Mouse (Mus musculus) lung, postnatal 4 days (tissue): ENCODE data around the gene Cacna1s.

Experiments used
- DNase-seq, 2 experiments: peaks; one replicate each; pipeline ENCODE4 v3.0.0; 2021

Cacna1s gene

DNA sequence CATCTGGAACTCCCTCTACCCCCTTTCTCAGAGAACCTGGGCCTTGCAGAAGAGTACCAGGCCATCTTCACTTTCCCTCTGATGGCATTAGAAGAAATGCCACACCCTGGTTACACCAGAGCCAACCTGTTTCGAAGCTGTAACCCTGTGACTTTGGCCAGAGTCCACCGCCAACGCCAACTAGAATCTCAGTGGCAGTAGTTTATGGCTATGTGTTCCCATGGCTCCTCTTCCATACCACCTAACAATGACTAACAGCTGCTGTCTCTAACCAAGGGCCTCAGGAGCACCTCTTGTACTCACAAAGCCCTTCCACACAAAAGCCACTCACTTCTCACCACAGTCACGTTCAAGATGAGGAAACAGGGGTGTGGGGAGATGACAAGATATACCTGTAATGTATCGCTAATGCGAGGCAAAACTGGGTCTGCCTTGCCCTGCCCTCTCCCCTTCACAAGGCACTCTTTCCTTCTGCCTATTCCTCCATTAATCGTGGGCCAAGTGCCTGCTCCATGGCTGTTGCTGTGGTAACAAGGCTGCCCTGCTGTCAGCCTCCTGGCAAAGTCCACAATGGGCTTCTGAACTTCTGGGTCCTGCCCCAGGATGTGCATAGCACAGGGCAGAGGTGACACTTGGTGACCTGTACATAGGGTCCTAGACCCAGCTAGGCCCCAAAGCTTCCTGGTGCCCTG is 67.2 kb downstream of the Cacna1s start:
- no peak for DNase-seq

DNA sequence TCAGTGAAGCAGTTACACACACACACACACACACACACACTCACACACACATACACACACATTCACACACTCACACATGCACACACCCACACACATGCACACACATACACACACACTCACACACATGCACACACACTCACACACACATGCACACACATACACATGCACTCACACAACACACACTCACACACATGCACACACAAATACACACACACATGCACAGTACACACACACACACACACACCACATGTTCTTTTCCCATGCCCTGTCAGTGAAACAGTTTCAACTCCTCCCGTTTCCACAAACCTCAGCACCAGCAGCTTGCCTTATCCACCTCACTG is 67.7 kb downstream of the Cacna1s start:
- no peak for DNase-seq

DNA sequence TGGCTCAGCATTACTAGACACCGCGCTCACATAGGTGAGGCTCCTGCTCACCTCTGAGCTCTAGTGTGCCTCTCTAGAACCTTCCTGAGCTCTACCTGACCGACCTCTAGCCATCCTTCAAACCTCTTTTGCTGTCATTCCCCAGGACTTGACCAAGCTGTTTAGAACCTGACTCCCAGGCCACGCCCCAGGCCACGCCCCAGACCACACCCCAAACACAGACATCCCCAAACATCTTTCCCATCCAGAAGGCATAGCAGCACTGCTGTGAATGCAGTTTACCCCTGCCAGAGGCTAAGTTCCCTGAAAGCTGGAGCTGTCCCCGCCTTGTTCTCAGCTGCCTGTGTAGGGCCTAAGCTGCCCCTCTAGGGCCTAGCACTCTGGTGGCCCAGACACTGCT is 68.2 kb downstream of the Cacna1s start:
- DNase-seq, result no peak

DNA sequence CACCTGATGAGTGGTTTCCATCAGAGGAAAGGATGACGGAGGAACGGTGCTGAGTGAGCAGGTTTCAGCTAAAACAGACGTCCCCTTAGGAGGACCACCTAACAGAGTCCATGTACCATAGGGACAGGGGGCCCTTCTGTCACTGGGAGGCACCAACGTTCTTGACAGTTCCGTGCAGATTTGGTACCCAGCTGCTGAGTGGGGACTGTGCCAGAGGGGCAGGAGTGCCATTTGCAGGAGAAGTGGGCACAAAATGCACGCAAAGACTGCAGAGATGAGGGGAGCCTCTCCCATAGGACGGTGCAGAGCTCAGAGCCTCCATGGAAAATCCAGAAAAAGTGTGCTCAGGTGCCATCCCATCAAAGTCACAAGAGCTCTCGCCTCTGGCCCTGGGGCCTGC is 69.5 kb downstream of the Cacna1s start:
- no peak for DNase-seq

DNA sequence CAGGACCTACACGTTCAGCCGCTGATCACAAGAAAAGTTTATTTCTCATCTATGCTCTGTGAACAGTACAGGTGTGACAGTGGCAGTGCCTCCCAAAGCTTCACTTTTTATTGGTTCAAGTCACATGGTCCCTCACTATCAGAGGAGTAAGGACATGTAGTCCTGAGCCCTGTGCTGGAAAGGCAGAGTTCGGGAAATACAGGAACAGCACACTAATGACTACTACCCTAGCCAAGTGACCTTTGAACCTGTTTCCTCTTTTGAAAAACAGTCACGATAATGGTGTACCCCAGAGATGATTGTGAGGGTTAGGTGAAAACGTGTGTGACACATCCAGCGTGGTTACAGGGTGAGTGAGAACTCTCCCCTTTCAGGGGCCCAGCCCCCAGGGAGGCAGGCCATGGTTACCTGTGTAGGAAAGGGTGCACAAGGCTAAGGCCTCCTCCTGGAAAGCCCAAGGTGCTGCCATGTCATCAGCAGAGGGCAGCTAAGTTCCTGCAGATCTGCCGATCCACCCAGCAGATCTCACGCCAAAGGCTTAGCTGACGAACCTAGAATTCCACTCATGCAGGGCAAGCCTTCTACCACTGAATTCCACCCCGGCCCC is 73.7 kb downstream of the Cacna1s start:
- DNase-seq, result no peak

DNA sequence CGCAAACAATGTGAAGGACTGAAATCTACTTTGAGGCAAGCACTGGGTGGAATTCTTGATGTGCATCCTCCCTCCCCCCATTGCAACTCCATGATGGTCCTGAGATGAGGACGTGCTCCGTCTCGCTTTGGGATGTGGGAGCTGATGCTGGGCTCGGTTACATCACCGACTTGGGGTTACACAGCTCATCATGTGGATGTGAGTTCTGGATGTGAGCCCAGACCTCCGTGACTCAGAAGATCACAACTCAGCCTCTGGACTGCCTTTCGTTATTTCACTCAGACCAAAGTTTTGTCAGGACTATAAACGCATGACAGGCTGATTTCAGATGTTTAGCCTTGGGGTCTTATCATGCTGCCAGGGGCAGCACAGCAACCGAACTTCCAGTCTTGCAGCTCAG is 74.3 kb downstream of the Cacna1s start:
- DNase-seq, result peak; percentile 58 to 77

DNA sequence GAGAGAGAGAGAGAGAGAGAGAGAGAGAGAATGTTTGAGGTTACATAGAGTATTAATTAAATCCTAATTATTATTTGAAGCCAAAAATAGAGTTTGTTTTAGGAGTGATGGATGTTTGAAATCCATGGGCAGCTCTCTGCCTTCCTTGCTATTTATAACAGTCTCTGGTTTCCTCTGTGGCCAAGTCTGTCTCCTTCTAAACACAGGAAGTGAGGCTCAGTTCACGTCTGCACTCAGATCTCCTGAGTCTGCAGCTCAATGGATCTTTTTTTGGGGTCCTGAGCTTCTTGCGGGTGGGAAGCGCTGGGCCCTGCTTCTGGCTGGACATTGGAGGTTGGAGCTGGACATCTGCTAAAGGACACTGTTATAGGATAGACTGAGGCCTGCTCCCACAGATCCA is 75.3 kb downstream of the Cacna1s start:
- DNase-seq, result no peak

DNA sequence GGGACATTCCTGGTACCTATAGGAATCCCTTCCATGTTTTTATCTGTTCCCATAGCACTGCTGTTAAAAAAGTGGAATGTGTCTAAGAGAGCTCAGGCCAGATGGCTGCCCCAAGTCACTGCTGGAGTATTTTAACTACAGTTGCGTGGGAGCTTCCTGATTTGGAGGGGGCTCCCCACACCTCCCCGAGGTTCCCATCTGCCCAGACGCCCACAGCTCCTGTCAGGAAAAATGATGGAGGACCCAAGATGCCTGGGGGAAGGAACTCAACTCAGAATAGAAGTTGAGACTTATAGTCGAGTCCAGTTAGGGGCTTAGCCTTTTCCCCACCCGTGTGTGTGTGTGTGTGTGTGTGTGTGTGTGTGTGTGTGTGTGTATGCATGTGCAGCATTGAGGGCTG is 75.9 kb downstream of the Cacna1s start:
- DNase-seq, result no peak

DNA sequence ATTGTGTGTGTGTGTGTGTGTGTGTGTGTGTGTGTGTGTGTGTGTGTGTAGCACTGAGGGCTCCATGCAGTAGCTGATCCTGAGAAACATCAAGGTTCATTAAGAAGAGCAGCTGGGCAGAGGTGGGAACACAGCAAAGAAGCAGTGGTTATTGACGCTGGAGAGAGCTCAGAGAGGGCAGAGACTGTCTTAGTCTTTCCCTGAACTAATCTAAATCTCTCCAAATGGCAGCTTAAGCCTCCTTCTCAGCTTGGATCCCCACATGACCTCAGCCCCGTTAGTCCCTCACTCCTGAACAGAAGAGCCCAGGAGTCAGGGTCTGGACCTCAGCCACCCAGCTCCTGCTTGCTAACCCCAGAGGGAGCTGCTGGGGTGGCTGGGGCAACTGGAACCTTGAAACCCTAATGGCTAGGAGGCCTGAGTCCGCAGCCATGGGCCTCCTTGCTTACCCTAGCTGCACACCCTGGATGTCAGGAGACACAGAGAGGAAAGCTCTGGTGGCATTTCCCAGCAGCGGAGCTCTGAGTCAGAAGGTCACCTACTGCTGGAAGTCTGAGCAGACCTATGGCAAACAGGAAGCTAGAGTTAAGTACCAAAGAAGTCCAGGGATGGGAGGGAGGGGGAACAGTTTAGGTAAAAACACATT is 76.5 kb downstream of the Cacna1s start:
- no peak for DNase-seq

DNA sequence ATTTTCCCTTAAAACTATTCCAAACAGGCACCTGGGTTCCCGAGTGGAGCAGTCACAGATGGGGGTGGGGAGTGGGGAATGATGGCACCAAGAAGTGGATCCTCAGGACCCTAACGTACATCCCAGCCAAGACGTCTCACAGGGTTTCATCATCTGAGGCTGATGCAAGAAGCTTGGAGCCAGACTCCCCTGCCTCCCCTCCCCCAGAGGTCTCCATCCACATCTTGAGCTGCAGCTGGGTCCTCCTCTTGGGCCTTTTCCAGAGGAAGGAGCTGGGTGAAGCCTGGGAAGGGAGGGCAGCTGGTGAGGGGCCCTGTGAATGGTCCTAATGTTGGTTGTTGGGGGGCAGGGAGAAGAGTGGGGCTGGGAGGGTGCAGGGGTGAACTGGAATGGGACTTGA is 77.6 kb downstream of the Cacna1s start:
- peak in 1 of 2 experiments; percentile 53 for DNase-seq

DNA sequence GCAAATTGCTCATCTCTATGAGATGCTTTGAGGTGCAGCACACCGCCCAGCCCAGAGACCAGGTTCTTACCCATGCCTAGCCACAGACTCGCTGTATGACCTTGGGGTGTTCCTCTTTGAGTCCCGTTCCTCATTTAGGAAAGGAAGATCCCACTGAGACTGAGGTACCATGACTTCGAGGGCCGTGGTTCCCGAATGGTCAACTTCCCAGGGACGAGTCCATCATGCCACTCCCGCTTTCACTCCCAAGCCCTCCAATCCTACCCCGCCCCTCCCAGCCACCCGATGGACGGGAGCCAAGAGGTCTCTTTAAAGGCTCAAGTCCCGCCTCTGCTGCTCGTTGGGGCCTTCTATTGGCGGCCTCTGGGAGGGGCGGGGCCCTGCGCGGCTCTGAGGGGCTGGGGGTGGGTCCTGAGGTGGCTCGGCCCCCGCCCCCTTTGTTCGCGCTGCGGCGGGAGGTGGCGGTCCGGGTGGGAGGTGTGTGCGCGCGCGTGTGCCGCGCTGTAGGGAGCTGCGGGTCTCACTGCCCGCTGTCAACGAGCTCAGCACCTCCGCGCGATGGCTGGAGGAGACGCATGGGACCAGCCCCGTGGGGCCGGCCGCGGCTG is 78.5 kb downstream of the Cacna1s start, which contains the start of gene Kif21b:
TSS of gene Kif21b (plus strand) at position 439 of the 608 bp plus-strand sequence.
- DNase-seq, result peak; percentile 93 to 94

DNA sequence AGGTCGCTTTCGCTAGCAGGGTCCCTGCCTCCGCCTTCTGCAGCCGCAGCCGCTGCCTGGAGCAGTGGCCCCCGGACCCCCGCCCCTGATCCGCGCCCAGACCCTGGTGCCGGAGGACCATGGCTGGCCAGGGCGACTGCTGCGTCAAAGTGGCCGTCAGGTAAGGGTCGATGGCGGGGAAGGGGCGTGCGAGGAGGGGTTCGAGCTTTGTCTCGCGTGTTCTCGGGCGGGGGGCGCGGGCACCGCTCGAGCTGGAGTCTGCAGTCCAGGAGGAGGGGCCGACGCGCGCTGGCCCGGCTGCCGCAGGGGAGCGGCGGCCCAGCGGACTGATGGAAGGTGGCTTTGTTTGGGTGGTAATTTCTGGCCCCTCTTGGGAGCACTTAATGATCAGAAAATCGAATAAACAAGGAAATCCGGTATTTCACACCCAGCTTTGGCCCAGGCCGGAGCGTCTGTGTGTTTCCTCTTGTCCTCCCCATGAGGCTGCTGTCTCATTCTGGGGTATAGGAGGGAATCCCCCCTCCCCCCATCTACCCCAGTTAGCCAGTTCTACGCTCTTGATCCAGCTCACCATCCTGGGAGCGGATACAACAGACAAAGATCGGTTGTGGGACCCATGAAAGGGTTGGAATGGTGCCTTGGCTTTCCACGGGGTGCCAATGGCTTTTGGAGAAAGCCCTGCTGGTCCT is 79.2 kb downstream of the Cacna1s start:
- DNase-seq, result peak in 1 of 2 experiments; percentile 47

DNA sequence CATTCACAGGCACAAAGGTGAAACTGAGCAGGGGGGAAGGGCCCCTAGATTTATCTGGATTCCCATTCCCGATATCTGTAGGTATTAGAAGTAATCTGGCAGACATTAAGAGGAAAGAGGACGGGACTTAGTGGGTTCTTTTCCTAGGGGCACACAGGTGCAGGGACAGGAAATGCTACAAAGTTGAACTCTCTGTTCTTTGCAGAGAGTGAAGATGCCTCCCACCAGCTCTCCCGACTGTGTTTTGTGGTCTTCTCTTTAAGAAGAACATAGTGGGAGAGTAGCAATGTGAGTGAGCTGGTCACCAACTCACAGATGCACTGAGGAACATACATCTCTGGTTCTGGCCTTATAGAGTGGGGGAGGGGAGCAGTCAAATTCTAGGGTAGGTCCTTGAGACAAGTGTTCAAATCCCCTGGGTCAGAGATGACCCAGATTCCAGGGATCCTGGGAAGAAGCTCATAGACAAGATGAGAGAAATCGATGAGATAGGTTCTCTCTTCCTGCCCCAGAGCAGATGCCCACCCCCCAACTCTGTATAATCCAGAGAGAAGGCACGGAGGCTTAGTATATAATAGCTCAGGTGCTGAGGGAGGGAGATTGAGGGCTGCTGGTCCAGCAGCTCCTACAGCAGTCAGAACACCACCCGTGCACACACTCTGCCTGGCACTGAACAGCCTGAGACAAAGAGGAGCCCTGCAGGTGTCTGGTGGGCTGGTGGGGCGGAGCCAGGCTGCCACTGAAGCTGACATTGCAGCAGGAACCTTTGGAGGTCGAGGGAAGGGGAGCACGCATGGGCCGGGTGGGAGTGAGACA is 80.0 kb downstream of the Cacna1s start:
- no peak for DNase-seq

DNA sequence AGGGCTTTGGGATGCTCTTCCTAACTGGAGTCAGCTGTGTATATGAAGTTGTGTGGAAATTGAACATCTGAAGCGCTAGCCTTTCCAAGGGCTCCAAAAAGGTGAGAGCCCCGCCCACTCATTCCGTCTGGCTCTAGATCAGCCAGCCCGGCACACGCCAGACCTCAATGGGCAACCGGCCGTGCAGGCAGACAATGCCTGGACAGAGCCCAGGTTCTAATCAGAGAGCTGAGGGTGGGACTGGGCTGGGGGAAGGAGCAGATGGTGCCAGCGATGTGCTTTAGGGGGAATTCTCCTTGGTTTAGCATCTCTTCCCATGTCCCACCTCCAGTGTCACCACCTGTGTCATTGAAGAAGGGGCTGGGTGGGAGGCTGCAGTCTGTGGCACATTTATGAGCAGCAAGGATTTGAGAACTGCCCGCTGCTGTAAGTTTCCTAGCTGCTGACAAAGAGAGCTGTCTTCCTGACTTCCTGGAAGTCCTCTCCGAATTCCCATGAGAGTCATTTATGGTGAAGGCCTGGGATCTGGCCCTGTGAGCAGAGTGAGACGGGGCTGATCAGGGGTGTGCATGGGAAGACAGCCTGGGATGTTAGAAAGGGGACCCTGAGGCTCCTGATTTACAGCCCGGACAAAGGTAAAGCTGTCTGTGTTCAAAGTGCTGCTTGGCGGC is 81.2 kb downstream of the Cacna1s start:
- DNase-seq, result peak in 1 of 2 experiments; percentile 28

DNA sequence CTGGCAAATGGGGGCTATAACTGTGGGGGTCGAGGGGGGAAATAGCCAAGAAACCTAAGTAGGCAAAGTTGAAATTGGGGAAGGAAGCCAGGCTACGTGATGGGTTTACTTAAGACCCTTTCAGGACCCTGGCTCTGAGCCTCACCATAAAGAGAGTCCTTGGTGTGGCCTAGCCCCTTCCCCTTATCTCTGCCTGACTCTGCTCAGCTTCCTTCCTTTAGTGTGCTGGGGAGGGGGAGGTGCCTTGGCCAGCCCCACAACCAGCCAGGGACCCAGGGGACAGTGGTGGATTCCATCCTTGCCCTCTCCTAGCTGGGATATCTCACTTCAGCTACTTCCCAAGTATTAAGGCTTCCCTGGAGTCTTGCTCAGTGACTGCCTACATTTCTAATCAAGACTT is 82.0 kb downstream of the Cacna1s start:
- DNase-seq, result no peak

DNA sequence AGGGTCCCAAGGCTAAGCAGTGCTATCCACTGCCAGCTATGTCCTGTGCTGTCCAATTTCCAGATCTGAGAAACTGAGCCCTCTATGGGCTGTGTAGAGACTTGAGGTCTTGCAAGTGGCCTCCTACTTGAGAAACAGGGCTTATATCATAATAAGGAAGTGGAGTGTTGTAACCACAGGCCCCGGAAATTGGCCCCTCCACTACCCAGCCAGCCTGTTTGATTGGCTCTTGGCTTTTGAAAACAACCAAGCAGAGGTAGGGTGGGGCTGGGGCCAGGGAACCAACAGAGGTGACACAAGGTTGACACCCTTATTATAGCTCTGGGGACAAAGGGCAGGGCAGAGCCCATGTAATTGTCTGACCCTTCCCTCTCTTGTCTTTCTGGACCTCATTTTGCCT is 82.5 kb downstream of the Cacna1s start:
- peak; percentile 78 to 87 for DNase-seq

DNA sequence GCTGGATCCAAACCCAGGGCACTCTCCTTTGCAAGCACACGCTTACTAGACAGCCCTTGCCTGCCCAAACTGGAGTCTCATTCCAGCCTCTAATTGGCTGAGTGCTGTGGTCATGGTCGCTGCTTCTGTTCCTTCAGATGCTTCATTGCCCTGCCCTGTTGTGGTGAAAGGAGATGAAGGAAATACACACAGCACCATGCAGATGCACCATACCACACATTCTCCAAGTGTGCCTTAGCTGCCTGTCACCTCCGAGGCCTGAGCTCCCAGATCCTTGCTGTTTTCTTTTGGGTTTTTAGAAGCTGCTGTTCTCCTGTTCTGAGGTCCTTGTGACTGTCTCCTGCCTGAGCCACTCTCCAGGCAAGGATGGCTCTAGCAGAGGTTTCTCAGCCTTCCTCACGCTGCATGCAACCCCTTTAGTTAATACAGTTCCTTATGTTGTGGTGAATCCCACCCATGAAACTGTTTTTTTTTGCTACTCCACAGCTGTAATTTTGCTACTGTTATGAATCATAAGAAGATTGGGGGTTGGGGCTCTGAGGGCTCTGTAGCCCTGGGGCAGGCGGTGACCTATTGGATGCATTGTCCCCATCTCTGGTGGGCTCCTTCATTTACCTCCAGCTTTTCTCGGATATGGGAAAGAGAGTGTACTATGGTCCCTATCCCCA is 83.4 kb downstream of the Cacna1s start:
- no peak for DNase-seq

DNA sequence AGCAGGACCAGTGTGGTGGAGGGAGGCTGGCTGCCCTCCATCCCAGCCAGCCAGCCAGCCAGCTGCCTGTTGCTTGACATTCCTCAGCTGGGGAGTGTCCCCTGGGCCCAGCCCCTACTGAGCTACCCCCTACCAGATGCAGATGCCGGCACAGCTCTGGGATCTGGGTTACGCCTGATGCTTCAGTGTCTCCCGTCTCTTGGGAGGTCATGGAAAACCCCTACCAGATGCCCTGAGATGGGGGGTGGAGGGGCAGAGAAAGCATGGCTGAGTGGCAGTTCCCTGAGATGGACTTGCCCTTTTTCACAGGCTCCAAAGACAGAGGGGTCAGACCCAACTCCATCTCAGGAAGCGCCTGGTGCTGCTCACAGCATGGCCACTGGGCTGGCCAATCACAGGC is 84.0 kb downstream of the Cacna1s start:
- DNase-seq, result peak; percentile 51 to 79

DNA sequence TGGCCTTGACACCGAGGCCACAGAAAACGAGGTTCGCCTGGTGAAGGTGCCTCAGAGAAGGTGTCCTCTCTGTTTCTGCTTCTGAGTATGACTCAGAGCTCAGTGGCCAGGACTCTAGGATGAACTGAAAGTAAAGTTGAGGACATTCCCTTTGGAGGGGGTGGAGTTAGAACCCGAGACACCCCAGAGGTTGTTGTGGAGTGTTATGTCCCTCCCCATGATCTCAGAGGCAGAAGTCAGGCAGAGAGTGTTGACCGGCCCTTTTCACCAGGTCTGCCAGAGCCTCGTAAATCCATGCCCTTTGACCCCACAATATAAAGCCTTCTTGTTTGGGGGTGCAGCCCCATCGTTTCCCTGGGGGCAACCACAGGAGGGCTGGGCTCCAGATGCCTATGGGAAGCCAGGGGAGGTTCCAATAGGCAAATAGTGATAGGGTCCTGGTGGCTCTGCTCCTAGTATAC is 84.6 kb downstream of the Cacna1s start:
- no peak for DNase-seq

DNA sequence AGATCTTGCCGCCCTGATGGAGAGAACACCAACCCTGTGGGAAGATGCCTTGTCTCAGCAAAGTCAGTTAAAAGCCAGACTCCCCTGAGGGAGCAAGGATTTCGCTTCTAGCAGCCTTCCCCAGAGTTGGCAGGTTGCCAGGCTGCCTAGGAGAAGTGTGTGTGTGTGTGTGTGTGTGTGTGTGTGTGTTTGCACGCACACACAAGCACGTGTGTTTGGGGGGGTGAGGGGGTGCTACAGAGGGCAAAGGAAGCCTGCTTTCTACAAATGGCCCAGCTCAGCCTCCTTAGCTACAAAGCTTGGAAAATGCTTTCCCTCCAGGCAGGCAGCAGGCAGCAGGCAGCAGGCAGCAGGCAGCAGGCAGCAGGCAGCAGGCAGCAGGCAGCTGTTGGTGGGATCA is 85.0 kb downstream of the Cacna1s start:
- DNase-seq, result peak; percentile 67 to 78

DNA sequence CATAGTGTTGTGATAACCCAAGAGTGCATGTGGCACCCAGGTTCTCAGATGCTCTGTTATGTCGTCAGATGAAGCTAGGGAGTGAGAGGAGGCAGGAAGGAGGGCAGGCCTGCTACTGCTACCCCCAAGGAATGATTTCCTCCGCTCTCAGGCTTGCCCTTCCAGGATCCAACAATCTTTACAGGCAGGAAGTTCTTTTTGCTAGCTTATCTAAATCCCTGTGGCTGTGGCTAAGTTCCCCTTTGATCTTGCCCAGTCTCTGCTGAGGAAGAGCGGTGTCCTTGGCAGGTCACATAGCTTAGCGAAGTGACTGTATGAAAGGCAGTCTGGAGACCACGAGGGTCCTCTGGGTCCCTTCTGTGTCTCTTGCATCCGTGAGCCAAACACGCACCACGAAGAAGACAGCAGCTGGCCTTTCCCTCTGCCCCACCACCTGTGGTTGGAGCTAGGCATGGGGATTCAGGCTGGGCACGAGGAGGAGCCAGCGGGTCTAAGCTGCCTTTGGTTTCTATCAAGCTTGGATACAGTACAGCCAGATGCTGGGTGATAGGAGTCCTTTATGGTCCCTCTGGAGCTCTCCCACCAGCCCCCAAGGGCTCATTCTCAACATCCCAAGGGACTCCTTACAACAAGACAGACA is 85.8 kb downstream of the Cacna1s start:
- DNase-seq, result no peak
